Mouse (Mus musculus): ENCODE results near the gene Stox2. TPM values are rescaled to one million over a fixed set of nuclear protein-coding genes. Genes with fewer than 3 reads are reported as not detected.

Stox2 gene
- polyA plus RNA-seq, 1 experiment from 2014 or later, result 0.41 TPM

GRCm38 (mm10) chr8:47206640-47207237 lies 239.4 kb downstream of the Stox2 start:
- Histone ChIP-seq H3K27ac (replicated peaks) (no peak overlapping the region), H3K4me3 (replicated peaks) (no peak overlapping the region), H3K4me2 (no peak overlapping the region), H3K27me3 (no peaks in the 10 kb centered on the region), H3K36me3 (replicated peaks) (no peaks in the 10 kb centered on the region), H3K9ac (no peak overlapping the region), H3K4me1 (replicated peaks) (no peaks in the 10 kb centered on the region), H3K9me3 (replicated peaks) (no peaks in the 10 kb centered on the region)
- no peak for ATAC-seq (ENCODE audit: insufficient read depth)
- 68% methylated on average over 8 of the region's 8 CpGs for WGBS (ENCODE audit: insufficient replicate concordance)

GRCm38 (mm10) chr8:47205472-47205871 lies 240.7 kb downstream of the Stox2 start:
- Histone ChIP-seq H3K36me3 (replicated peaks) (no peaks in the 10 kb centered on the region), H3K4me3 (replicated peaks) (no peak overlapping the region), H3K4me2 (no peak overlapping the region), H3K27ac (replicated peaks) (no peak overlapping the region), H3K4me1 (replicated peaks) (no peaks in the 10 kb centered on the region), H3K9me3 (replicated peaks) (no peaks in the 10 kb centered on the region), H3K9ac (no peak overlapping the region), H3K27me3 (no peaks in the 10 kb centered on the region)
- 55% methylated on average over 5 of the region's 5 CpGs for WGBS (ENCODE audit: insufficient replicate concordance)
- ATAC-seq (ENCODE audit: insufficient read depth), result no peak

- no peaks in the 10 kb centered on the region for H3K9me3 ChIP-seq (replicated peaks)
- no peak overlapping the region for H3K27ac ChIP-seq (replicated peaks)
- no peaks in the 10 kb centered on the region for H3K36me3 ChIP-seq (replicated peaks)
- H3K4me1 ChIP-seq (replicated peaks), result no peaks in the 10 kb centered on the region
- H3K27me3 ChIP-seq, result no peaks in the 10 kb centered on the region
- no peak overlapping the region for H3K4me3 ChIP-seq (replicated peaks)
- no peak overlapping the region for H3K9ac ChIP-seq
- 68% methylated on average over 1 of the region's 1 CpGs for WGBS (ENCODE audit: insufficient replicate concordance)
- ATAC-seq (ENCODE audit: insufficient read depth), result no peak
- no peak overlapping the region for H3K4me2 ChIP-seq
Measured at GRCm38 (mm10) chr8:47196391-47196790, 249.8 kb downstream of the Stox2 start.

- H3K4me1 ChIP-seq (replicated peaks), result no peaks in the 10 kb centered on the region
- H3K9me3 ChIP-seq (replicated peaks), result no peaks in the 10 kb centered on the region
- H3K9ac ChIP-seq, result no peak overlapping the region
- H3K4me3 ChIP-seq (replicated peaks), result no peak overlapping the region
- H3K27me3 ChIP-seq, result no peaks in the 10 kb centered on the region
- H3K36me3 ChIP-seq (replicated peaks), result no peaks in the 10 kb centered on the region
- 83% methylated on average over 29 of the region's 29 CpGs for WGBS (ENCODE audit: insufficient replicate concordance)
- no peak overlapping the region for H3K4me2 ChIP-seq
- no peak for ATAC-seq (ENCODE audit: insufficient read depth)
- no peak overlapping the region for H3K27ac ChIP-seq (replicated peaks)
Measured at GRCm38 (mm10) chr8:47193321-47193996, 252.7 kb downstream of the Stox2 start.

GRCm38 (mm10) chr8:47191444-47192365 lies 254.5 kb downstream of the Stox2 start:
- Histone ChIP-seq H3K36me3 (replicated peaks) (no peaks in the 10 kb centered on the region), H3K4me2 (no peak overlapping the region), H3K27ac (replicated peaks) (no peak overlapping the region), H3K4me3 (replicated peaks) (no peak overlapping the region), H3K4me1 (replicated peaks) (no peaks in the 10 kb centered on the region), H3K9me3 (replicated peaks) (no peaks in the 10 kb centered on the region), H3K9ac (no peak overlapping the region), H3K27me3 (no peaks in the 10 kb centered on the region)
- 75% methylated on average over 18 of the region's 18 CpGs for WGBS (ENCODE audit: insufficient replicate concordance)
- no peak for ATAC-seq (ENCODE audit: insufficient read depth)

- no peaks in the 10 kb centered on the region for H3K36me3 ChIP-seq (replicated peaks)
- no peaks in the 10 kb centered on the region for H3K4me1 ChIP-seq (replicated peaks)
- no peaks in the 10 kb centered on the region for H3K27me3 ChIP-seq
- no peak overlapping the region for H3K4me2 ChIP-seq
- ATAC-seq (ENCODE audit: insufficient read depth), result no peak
- H3K27ac ChIP-seq (replicated peaks), result no peak overlapping the region
- no peak overlapping the region for H3K9ac ChIP-seq
- WGBS (ENCODE audit: insufficient replicate concordance), result 72% methylated on average over 6 of the region's 6 CpGs
- H3K9me3 ChIP-seq (replicated peaks), result no peaks in the 10 kb centered on the region
- H3K4me3 ChIP-seq (replicated peaks), result no peak overlapping the region
Measured at GRCm38 (mm10) chr8:47185396-47185795, 260.8 kb downstream of the Stox2 start.

- H3K4me1 ChIP-seq (replicated peaks), result no peaks in the 10 kb centered on the region
- no peak overlapping the region for H3K27ac ChIP-seq (replicated peaks)
- no peaks in the 10 kb centered on the region for H3K9me3 ChIP-seq (replicated peaks)
- no peaks in the 10 kb centered on the region for H3K36me3 ChIP-seq (replicated peaks)
- H3K4me3 ChIP-seq (replicated peaks), result no peak overlapping the region
- no peaks in the 10 kb centered on the region for H3K27me3 ChIP-seq
- WGBS (ENCODE audit: insufficient replicate concordance), result 55% methylated on average over 6 of the region's 6 CpGs
- no peak for ATAC-seq (ENCODE audit: insufficient read depth)
- H3K4me2 ChIP-seq, result no peak overlapping the region
- H3K9ac ChIP-seq, result no peak overlapping the region
Measured at GRCm38 (mm10) chr8:47182771-47183558, 263.2 kb downstream of the Stox2 start.

- ATAC-seq (ENCODE audit: insufficient read depth), result no peak
- WGBS (ENCODE audit: insufficient replicate concordance), result 64% methylated on average over 4 of the region's 4 CpGs
- Histone ChIP-seq H3K36me3 (replicated peaks) (no peaks in the 10 kb centered on the region), H3K4me3 (replicated peaks) (no peak overlapping the region), H3K9me3 (replicated peaks) (no peaks in the 10 kb centered on the region), H3K27ac (replicated peaks) (no peak overlapping the region), H3K4me1 (replicated peaks) (no peaks in the 10 kb centered on the region), H3K4me2 (no peak overlapping the region), H3K9ac (no peak overlapping the region), H3K27me3 (no peaks in the 10 kb centered on the region)
Measured at GRCm38 (mm10) chr8:47182292-47182691, 263.9 kb downstream of the Stox2 start.

GRCm38 (mm10) chr8:47181032-47181698 lies 265.0 kb downstream of the Stox2 start:
- no peaks in the 10 kb centered on the region for H3K4me1 ChIP-seq (replicated peaks)
- H3K36me3 ChIP-seq (replicated peaks), result no peaks in the 10 kb centered on the region
- no peak overlapping the region for H3K4me2 ChIP-seq
- no peaks in the 10 kb centered on the region for H3K27me3 ChIP-seq
- ATAC-seq (ENCODE audit: insufficient read depth), result no peak
- no peak overlapping the region for H3K27ac ChIP-seq (replicated peaks)
- no peak overlapping the region for H3K9ac ChIP-seq
- no peak overlapping the region for H3K4me3 ChIP-seq (replicated peaks)
- 66% methylated on average over 18 of the region's 18 CpGs for WGBS (ENCODE audit: insufficient replicate concordance)
- no peaks in the 10 kb centered on the region for H3K9me3 ChIP-seq (replicated peaks)

- no peak overlapping the region for H3K4me3 ChIP-seq (replicated peaks)
- 66% methylated on average over 5 of the region's 5 CpGs for WGBS (ENCODE audit: insufficient replicate concordance)
- H3K4me2 ChIP-seq, result no peak overlapping the region
- no peaks in the 10 kb centered on the region for H3K27me3 ChIP-seq
- H3K9ac ChIP-seq, result no peak overlapping the region
- H3K27ac ChIP-seq (replicated peaks), result no peak overlapping the region
- no peaks in the 10 kb centered on the region for H3K4me1 ChIP-seq (replicated peaks)
- no peak for ATAC-seq (ENCODE audit: insufficient read depth)
- no peaks in the 10 kb centered on the region for H3K36me3 ChIP-seq (replicated peaks)
- H3K9me3 ChIP-seq (replicated peaks), result no peaks in the 10 kb centered on the region
Measured at GRCm38 (mm10) chr8:47180181-47180580, 266.0 kb downstream of the Stox2 start.
